Mouse (Mus musculus) liver, embryonic 14.5 days (tissue): ENCODE measurements around the gene Prelp. TPM values are rescaled to one million over a fixed set of nuclear protein-coding genes. Genes with fewer than 3 reads are reported as not detected.
A peak's percentile ranks its signal among the peaks of the same experiment; 100 is the strongest.

ENCODE experiments used
- ATAC-seq: fragments of 200-750 bp; cut with Nextera tagmentation; 2 replicates; pipeline ENCODE4 v1.8.0; 2017; ENCODE audit warnings: moderate number of reproducible peaks, mild to moderate bottlenecking, moderate library complexity; ENCODE audit not compliant: insufficient read depth
- DNase-seq, 3 experiments: peaks; one replicate each; pipeline ENCODE4 v3.0.0-alpha.2; 2012 to 2013; ENCODE audit warnings: low read depth in 3 of 3, low spot score in 3 of 3
- H3K27ac ChIP-seq: fragments of 300-500 bp; sonication (generic); 2 replicates; pipeline ENCODE4 v1.5.1; 2014; ENCODE audit warnings: moderate library complexity, mild to moderate bottlenecking, control low read depth, inconsistent platforms
- H3K27me3 ChIP-seq: fragments of 300-500 bp; sonication (generic); 2 replicates; pipeline ENCODE4 v1.6.1; 2014; ENCODE audit warnings: mild to moderate bottlenecking, low read length, moderate library complexity; ENCODE audit not compliant: control insufficient read depth, insufficient read depth
- H3K36me3 ChIP-seq: fragments of 300-500 bp; sonication (generic); replicated peaks from 2 replicates; pipeline ENCODE4 v1.6.1; 2014; ENCODE audit warnings: low read depth; ENCODE audit not compliant: control insufficient read depth, insufficient read depth
- H3K4me1 ChIP-seq, 2 experiments: fragments of 200-500 bp in 1 of 2; fragments of 300-500 bp in 1 of 2; sonication (generic) in 1 of 2; replicated peaks; 2 replicates each; pipeline ENCODE4 v1.6.1; 2012 to 2014; ENCODE audit warnings: antibody characterized with exemption in 1 of 2, inconsistent platforms in 1 of 2, low read length in 1 of 2; ENCODE audit not compliant: control insufficient read depth in 2 of 2, insufficient read depth in 2 of 2
- H3K4me2 ChIP-seq: fragments of 300-500 bp; sonication (generic); 2 replicates; pipeline ENCODE4 v1.6.1; 2014; ENCODE audit warnings: low read depth, mild to moderate bottlenecking, control low read depth, moderate library complexity
- H3K4me3 ChIP-seq, 2 experiments: fragments of 200-500 bp in 1 of 2; fragments of 300-500 bp in 1 of 2; sonication (generic) in 1 of 2; 2 replicates each; pipeline ENCODE4 v1.5.1; 2012 to 2014; ENCODE audit warnings: low read depth in 2 of 2, low read length in 2 of 2, mild to moderate bottlenecking in 2 of 2, control low read depth in 1 of 2, inconsistent platforms in 1 of 2, moderate library complexity in 1 of 2; ENCODE audit not compliant: insufficient read depth in 1 of 2
- H3K9ac ChIP-seq: fragments of 300-500 bp; sonication (generic); replicated peaks from 2 replicates; pipeline ENCODE4 v1.6.1; 2014; ENCODE audit warnings: mild to moderate bottlenecking, control low read depth, moderate library complexity
- H3K9me3 ChIP-seq: fragments of 300-500 bp; sonication (generic); 2 replicates; pipeline ENCODE4 v1.6.1; 2016; ENCODE audit warnings: low read length, mixed read lengths; ENCODE audit not compliant: control insufficient read depth
- CTCF ChIP-seq: IDR thresholded peaks from 2 replicates; pipeline ENCODE4 v1.5.1; 2016; ENCODE audit warnings: antibody characterized with exemption, low read depth, control low read depth
- EP300 ChIP-seq: IDR thresholded peaks from 2 replicates; pipeline ENCODE4 v1.6.1; 2016; ENCODE audit warnings: antibody characterized with exemption, low read depth
- WGBS: fragments of 180-500 bp; shearing (Covaris S2); extraction: QIAGEN DNeasy Blood & Tissue Kit; methylation state at CpG from one replicate; pipeline ENCODE4 v1.1.7; 2014; ENCODE audit not compliant: insufficient replicate concordance; 5-methylcytosine and 5-hydroxymethylcytosine counted together
- polyA plus RNA-seq, 2 experiments: library from polyadenylated mRNA; depleted of rRNA in 1 of 2; stranded (reverse) in 1 of 2; unstranded in 1 of 2; fragments of >200 nt; fragmentation: Nextera tagmentation in 1 of 2; extraction: Ambion mirVana in 1 of 2; gene quantifications; 2 replicates each; pipeline versions ENCODE4 v1.2.1 to v1.2.3; 2012 to 2014

Gene Prelp
- polyA plus RNA-seq, 2 experiments = 1.6 to 2.1 TPM

DNA sequence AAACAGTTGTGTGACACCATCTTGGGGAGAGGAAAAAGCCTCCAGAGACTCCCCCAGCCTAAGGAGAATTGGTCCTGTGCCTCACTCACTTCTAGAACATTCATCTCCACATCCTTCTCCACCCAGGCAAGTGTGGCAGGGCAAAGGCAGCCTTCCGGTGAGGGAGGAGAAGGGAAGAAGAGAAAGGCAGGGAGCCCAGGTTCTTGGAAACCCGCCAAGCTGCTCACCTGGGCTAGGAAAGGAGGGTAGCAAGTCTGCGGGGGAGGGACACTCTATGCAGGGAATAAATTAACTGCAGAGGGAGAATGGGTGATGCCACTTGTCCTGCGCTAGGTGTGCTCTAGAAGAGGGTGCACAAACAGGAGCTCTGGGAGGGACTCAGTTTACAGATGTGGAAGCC, 10.2 kb downstream of the Prelp start:
- DNase-seq (no peak), ATAC-seq (no peak)
- Histone ChIP-seq H3K36me3 (no peaks in the 10 kb centered on the region), H3K4me3 (no peak overlapping the region), H3K4me1 (peaks cover 0 to 17% of the 10 kb centered on the region in 2 experiments), H3K27me3 (peaks cover 19% of the 10 kb centered on the region), H3K9ac (no peak overlapping the region), H3K9me3 (no peaks in the 10 kb centered on the region), H3K27ac (no peak overlapping the region), H3K4me2 (no peak overlapping the region)
- 59% methylated on average over 4 of the region's 4 CpGs for WGBS
- TF ChIP-seq EP300 (no peak), CTCF (no peak)

DNA sequence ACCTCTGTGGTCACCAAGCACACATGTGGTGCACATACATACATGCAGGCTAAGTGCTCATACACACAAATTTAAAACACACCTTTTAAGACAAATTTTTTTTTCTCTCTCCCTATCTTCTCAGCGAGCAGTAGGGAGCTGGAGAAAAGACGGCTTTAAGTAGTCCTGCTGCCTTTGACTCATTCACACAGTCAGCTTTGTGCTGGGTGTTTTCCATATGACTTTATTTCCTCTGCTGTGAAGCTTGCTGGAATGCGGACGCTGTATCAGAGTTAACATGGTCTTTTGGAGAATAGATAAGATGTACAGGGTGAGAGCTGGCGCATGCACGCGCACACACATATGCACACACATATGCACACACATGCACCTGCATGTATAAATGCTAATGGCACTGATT, 11.1 kb downstream of the Prelp start:
- Histone ChIP-seq H3K4me2 (no peak overlapping the region), H3K9me3 (no peaks in the 10 kb centered on the region), H3K4me3 (no peak overlapping the region), H3K4me1 (peaks cover 0 to 17% of the 10 kb centered on the region in 2 experiments), H3K36me3 (no peaks in the 10 kb centered on the region), H3K9ac (no peak overlapping the region), H3K27me3 (peaks cover 20% of the 10 kb centered on the region), H3K27ac (no peak overlapping the region)
- 64% methylated on average over 7 of the region's 7 CpGs for WGBS
- DNase-seq (no peak), ATAC-seq (no peak)
- TF ChIP-seq EP300 = no peak
- no peak for TF ChIP-seq CTCF

DNA sequence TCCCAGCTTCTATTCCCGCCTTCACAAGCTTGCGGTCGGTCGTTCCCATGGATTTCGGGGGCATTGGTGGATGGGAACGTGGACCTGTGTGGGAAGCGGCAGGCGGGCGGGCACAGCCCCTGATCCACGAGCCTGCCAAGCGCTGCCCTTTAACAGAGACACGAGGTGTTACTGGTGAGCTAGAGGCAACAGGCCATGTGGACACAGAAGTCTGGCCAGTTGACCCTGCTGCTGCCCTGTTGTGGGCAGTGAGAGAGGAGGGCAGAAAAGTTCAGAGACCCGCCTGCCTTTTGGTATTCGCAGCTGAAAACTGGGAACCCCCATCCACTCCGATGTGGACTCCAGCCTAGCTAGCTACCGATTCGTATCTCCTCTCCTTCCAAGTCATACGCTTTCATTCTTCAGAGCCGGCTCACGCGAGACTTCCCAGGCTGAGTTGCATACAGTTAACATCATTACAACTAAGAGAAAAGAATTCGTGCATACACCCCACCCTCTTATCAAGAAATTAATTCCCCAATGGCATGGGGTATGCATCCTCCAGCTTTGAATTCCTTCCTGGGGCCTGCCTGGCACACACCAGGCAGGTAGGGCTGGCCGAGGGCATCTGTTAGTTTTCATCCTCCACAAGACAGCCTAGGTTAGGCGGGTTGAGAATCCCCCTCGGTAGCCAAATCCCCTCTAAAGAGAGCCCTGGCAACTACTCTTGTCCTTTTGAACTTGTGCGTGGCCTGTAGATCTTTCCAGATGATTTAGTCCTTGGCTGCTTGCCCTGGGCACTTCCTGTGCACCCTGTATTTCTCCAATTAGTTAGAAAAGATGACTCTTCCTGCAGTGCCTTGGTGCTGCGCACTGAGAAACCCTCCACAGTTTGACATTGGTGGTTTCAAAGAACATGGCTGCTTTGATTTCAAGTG, 12.3 kb downstream of the Prelp start:
- Histone ChIP-seq H3K9ac (peak overlapping the region; percentile 20; the same call in 1 of the 2 replicates), H3K4me3 (peak overlapping the region; percentile 26 to 39), H3K27ac (no peak overlapping the region), H3K27me3 (peaks cover 20% of the 10 kb centered on the region), H3K4me1 (peaks cover 0 to 17% of the 10 kb centered on the region in 2 experiments), H3K36me3 (no peaks in the 10 kb centered on the region), H3K9me3 (no peaks in the 10 kb centered on the region), H3K4me2 (peak overlapping the region; percentile 69)
- TF ChIP-seq CTCF (no peak), EP300 (no peak)
- WGBS = 15% methylated on average over 27 of the region's 27 CpGs
- peak; percentile 17; the same call in 1 of the 2 replicates for ATAC-seq
- DNase-seq = no peak

DNA sequence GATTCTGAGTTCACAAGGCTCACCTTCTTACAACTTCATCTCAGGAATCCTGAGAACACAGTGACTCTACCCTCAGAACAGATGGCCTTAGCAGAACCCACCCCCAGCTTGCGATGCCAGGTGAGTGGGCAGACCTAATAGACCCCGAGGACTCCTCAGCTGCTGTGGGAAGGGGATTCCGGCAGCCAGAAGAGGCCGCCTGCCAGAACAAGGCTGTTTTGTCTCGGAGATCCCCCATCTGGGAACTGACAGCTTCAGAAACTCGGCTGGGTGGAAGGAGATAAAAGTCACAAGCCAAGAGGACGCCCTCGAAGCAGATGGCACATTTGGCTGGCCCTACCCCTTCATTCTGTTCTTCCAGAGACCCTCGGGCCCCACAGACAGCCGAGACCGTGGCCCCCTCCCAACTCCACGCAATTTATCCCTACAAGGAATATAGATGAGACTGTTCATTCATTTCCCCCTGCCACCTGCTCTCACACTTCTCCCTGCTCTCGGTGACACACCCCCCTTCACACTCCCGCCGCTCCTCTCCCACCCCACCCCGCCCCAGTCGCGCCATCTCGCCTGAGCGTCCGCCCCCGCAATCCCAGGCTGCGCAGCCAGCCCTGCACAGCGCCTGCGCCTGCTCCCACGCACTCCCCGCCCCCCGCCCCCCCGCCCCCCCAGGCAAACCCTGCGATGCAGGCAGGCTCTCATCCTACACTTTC, 13.1 kb downstream of the Prelp start, which contains the start of gene Optc:
TSS of gene Optc (minus strand) at position 51 of the 710 bp plus-strand sequence.
- peak within 1 kb of the TSS; percentile 26 to 39 for H3K4me3 ChIP-seq
- no peak within 1 kb of the TSS for H3K27ac ChIP-seq
- no peaks in the 10 kb centered on the region for H3K36me3 ChIP-seq
- peaks cover 0 to 17% of the 10 kb centered on the region in 2 experiments for H3K4me1 ChIP-seq
- H3K27me3 ChIP-seq = peaks cover 20% of the 10 kb centered on the region
- no peak for TF ChIP-seq CTCF
- no peak; the same call in 1 of the 2 replicates for TF ChIP-seq EP300
- ATAC-seq (peak; percentile 75), DNase-seq (no peak)
- peak within 1 kb of the TSS; percentile 69 for H3K4me2 ChIP-seq
- H3K9me3 ChIP-seq = no peaks in the 10 kb centered on the region
- WGBS = 5% methylated on average over 30 of the region's 30 CpGs
- H3K9ac ChIP-seq = peak within 1 kb of the TSS; percentile 20; the same call in 1 of the 2 replicates

DNA sequence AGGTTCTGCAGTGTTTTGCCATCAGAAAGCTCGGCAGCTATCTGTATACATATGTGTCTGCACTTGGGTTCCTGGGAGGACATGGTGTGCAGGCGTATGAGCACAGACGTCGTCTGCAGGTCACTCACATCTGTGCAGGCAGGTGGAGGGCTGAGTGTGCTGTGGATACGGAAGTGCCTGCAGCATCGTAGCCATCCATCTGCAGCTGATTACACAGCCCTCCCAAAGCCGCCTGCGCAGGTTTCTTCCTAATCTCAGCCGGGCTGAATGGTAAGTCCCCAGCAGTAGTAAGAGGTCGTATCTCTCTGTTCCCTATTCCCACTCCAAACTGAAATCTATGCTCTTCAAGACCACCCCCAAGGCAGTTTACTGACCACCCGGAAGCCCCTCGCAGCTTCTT, 14.8 kb downstream of the Prelp start:
- H3K9ac ChIP-seq = no peak overlapping the region
- H3K4me1 ChIP-seq = peaks cover 0 to 17% of the 10 kb centered on the region in 2 experiments
- DNase-seq = no peak
- H3K4me2 ChIP-seq = no peak overlapping the region
- peaks cover 20% of the 10 kb centered on the region for H3K27me3 ChIP-seq
- no peaks in the 10 kb centered on the region for H3K36me3 ChIP-seq
- 54% methylated on average over 12 of the region's 12 CpGs for WGBS
- no peak for TF ChIP-seq CTCF
- no peak for TF ChIP-seq EP300
- no peak for ATAC-seq
- H3K9me3 ChIP-seq = no peaks in the 10 kb centered on the region
- no peak overlapping the region for H3K27ac ChIP-seq
- no peak overlapping the region for H3K4me3 ChIP-seq
